Mouse (Mus musculus) forebrain, embryonic 15.5 days (tissue): ENCODE measurements around the gene Nacad. TPM values are rescaled to one million over a fixed set of nuclear protein-coding genes. Genes with fewer than 3 reads are reported as not detected.

Source experiments
- ATAC-seq: fragments of 200-750 bp; cut with Nextera tagmentation; replicated peaks from 2 replicates; pipeline ENCODE4 v1.8.0; 2017; ENCODE audit warnings: mild to moderate bottlenecking, moderate TSS enrichment, moderate library complexity
- H3K27ac ChIP-seq: fragments of 300-500 bp; sonication (generic); replicated peaks from 2 replicates; pipeline ENCODE4 v1.5.1; 2015; ENCODE audit warnings: mild to moderate bottlenecking, inconsistent platforms
- H3K27me3 ChIP-seq: fragments of 300-500 bp; sonication (generic); 2 replicates; pipeline ENCODE4 v1.6.1; 2015; ENCODE audit warnings: inconsistent platforms
- H3K36me3 ChIP-seq: fragments of 300-500 bp; sonication (generic); 2 replicates; pipeline ENCODE4 v1.6.1; 2015; ENCODE audit warnings: mild to moderate bottlenecking, inconsistent platforms
- H3K4me1 ChIP-seq: fragments of 300-500 bp; sonication (generic); 2 replicates; pipeline ENCODE4 v1.6.1; 2015; ENCODE audit warnings: inconsistent platforms
- H3K4me2 ChIP-seq: fragments of 300-500 bp; sonication (generic); replicated peaks from 2 replicates; pipeline ENCODE4 v1.6.1; 2015; ENCODE audit warnings: mild to moderate bottlenecking, inconsistent platforms
- H3K4me3 ChIP-seq: fragments of 300-500 bp; sonication (generic); 2 replicates; pipeline ENCODE4 v1.5.1; 2015; ENCODE audit warnings: mild to moderate bottlenecking, inconsistent platforms
- H3K9ac ChIP-seq: fragments of 300-500 bp; sonication (generic); replicated peaks from 2 replicates; pipeline ENCODE4 v1.6.1; 2015; ENCODE audit warnings: mild to moderate bottlenecking, inconsistent platforms
- H3K9me3 ChIP-seq: fragments of 300-500 bp; sonication (generic); 2 replicates; pipeline ENCODE4 v1.6.1; 2016; ENCODE audit warnings: inconsistent platforms
- WGBS: fragments of 180-500 bp; shearing (Covaris S2); methylation state at CpG from one replicate; pipeline ENCODE4 v1.1.7; 2015; ENCODE audit warnings: mixed read lengths; 5-methylcytosine and 5-hydroxymethylcytosine counted together
- polyA plus RNA-seq: library from polyadenylated mRNA; unstranded; fragments of >200 nt; fragmentation: Nextera tagmentation; extraction: Ambion mirVana; gene quantifications from 2 replicates; pipeline ENCODE4 v1.2.1, GENCODE M21; 2015

Gene Nacad
- polyA plus RNA-seq, 1 experiment from 2014 or later: 67.4 TPM

DNA sequence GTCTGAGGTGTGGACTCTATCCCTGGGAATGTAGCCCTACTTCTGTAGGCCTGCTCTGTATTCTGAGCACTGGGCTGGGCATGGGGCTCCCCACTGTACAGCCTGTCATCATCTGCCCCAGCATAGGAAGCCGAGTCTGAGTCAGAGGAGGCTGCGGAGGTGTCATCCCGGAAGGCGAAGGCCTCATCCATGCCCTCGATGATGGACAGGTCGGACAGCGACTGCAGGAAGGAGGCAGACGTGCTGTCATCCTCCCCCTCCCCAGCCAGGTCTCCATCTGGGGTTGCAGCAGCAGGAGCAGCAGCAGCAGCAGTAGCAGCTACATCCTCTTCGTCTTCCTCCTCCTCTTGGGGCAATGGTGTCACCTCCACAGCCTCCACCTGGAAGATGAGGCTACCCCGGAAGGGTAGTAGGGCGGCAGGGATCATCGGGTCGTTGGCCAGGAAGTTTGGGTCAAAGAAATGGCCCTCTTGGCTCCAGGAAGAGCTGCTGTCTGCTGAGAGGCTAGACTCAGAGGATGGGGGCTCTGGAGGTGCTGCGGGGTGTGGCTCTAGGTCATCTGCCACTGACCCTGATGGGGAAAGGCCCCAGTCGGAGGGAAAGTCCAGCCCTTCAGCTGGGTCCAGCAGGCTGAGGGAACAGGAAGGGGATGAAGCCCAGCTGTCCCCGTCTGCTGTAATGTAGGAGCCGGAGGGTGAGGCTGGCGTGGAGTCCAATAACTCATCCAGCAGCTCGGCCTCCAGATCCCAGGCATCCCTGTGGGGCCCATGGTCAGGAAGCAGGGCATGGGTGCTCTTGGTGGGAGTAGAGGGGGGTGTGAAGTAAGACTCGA lies 4.0 kb downstream of the Nacad start:
- peaks cover 63% of the 10 kb centered on the region for H3K4me1 ChIP-seq
- ATAC-seq: no peak

DNA sequence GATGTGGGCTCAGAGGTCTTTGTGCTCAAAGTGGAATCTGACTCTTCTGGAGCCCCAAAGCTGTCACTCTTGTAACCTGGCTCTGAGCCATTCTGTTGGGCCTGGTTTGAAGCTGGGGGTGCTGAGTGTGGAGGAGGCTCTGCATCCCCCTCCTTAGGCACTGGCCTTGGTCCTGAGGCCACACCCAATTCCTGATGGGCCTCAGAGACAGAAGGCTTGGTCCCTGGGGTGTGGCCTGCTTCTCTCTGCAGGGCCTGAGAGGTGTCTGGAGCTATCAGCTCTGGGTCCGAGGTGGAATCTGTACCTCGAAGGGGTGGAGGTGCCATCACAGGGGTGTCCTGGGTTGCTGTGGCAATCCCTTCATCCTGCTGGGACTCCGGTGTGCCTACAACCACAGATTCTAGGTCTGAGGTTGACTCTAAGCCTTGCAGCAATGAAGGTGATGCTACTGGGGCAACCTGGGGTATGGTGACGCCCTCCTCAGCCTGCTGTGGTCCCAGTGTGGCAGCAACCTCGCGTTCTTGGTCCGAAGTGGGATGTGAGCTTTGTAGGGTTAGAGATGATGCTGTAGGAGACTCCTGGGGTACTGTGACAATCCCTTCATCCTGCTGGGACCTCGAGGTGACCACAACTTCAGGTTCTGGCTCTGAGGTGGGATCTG lies 5.4 kb downstream of the Nacad start:
- 91% methylated on average over 8 of the region's 8 CpGs for WGBS
- H3K27ac ChIP-seq: 0 out of 2 replicates have a peak overlapping the region, but pooled peaks have one; percentile 16
- no peaks in the 10 kb centered on the region for H3K27me3 ChIP-seq
- H3K4me3 ChIP-seq: no peak overlapping the region
- H3K9ac ChIP-seq: no peak overlapping the region
- peaks cover 47% of the 10 kb centered on the region for H3K36me3 ChIP-seq
- H3K4me2 ChIP-seq: no peak overlapping the region
- no peak for ATAC-seq
- no peaks in the 10 kb centered on the region for H3K9me3 ChIP-seq
- peaks cover 53% of the 10 kb centered on the region for H3K4me1 ChIP-seq

More for the DNA sequence above, 4.0 kb downstream of the Nacad start:
- Histone ChIP-seq H3K27me3 (no peaks in the 10 kb centered on the region), H3K36me3 (peaks cover 37% of the 10 kb centered on the region), H3K4me2 (no peak overlapping the region), H3K27ac (no peak overlapping the region), H3K9me3 (no peaks in the 10 kb centered on the region), H3K9ac (no peak overlapping the region), H3K4me3 (no peak overlapping the region)
- 87% methylated on average over 20 of the region's 20 CpGs for WGBS

DNA sequence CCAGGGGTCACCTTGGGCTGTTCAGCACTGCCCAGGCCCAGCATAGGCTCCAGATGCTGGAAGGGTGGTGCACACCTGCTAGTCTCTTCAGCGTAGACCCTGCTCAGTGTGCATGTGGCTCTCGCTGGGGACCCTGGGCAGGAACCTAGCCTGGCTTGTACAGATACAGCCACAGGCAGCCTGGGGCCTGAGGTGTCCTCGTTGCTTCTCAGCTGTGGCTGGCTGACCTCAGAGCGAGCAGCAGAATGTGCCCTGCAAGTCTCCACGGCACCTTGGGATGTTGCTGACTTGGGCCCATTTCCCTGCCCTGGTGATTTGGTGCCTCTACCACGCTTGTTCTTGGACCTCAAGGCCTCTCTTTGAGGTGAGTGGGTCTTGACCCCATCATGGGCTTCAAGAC lies 6.0 kb downstream of the Nacad start:
- Histone ChIP-seq H3K9ac (peak overlapping the region; percentile 40; the same call in 1 of the 2 replicates), H3K4me2 (peak overlapping the region; percentile 47), H3K4me3 (peak overlapping the region; percentile 26; the same call in 1 of the 2 replicates), H3K9me3 (no peaks in the 10 kb centered on the region), H3K36me3 (peaks cover 48% of the 10 kb centered on the region), H3K27me3 (no peaks in the 10 kb centered on the region), H3K27ac (peak overlapping the region; percentile 68), H3K4me1 (peaks cover 50% of the 10 kb centered on the region)
- 82% methylated on average over 6 of the region's 6 CpGs for WGBS
- ATAC-seq: no peak

DNA sequence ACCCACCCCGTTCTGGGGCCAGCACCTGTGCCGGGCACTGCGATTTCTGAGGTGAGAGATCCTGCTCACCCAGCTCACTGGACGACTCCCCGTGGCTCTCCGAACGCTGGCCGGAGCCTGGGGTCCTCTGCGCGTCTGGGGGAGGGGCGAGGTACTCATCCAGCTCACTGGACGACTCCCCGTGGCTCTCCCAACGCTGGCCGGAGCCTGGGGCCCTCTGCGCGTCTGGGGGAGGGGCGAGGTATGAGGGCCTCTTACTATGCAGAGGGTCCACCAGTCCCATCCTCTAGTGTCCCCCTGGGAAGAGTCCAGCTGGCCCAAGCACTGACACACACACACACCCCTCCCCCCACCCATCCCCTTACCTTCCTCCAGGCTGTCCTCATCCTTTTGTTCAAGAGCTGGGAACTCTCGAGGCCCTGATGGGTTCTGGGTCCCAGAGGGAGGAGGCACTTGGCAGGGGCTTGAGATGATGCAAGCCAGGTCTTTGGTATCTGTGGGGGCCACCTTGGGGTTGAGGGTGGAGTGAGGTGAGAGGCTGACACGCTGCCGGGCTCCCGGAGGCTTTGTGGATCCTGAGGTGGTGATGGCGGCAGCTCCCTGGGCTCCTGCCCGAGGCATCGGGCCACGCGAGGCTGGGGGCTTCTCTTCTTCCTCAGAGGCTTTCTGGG lies 6.7 kb downstream of the Nacad start:
- Histone ChIP-seq H3K9ac (peak overlapping the region; percentile 40), H3K36me3 (peaks cover 54% of the 10 kb centered on the region), H3K4me3 (peak overlapping the region; percentile 26), H3K27ac (peak overlapping the region; percentile 68), H3K9me3 (no peaks in the 10 kb centered on the region), H3K4me1 (peaks cover 43% of the 10 kb centered on the region), H3K4me2 (peak overlapping the region; percentile 47), H3K27me3 (no peaks in the 10 kb centered on the region)
- peak; percentile 11 for ATAC-seq
- WGBS: 14% methylated on average over 27 of the region's 27 CpGs

DNA sequence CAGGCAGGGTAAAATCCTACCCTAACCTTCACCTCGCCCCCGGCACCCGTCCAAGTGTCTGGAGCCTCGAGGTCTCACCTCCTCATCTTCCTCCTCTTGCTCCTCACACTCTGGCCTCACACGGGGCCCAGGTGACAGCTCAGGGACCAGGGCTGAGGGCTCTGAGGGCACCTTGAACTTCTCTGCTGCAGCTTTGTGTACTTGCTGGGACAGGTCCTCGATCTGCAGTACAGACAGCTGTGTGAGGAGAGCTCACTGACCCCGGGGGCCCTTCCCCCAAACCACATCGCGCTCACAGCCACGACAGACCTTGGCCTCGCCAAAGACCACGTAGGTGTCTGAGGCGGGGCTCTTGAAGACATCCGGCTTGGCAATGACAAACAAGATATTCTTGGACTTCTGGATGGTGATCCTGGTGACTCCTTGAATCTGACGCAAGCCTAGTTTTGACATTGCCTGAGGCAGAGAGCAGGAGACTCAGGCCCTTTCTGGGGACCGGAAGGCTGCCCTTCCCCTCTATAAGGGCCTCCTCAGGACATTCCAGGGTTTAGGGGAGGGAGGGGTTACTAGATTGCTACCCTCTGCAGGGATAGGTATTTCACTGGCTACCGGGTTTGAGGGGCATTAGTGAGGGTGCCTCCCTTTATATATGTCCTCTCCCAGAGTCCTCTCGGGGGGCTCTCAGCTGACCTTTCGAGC lies 7.5 kb downstream of the Nacad start:
- H3K4me1 ChIP-seq: peaks cover 35% of the 10 kb centered on the region

DNA sequence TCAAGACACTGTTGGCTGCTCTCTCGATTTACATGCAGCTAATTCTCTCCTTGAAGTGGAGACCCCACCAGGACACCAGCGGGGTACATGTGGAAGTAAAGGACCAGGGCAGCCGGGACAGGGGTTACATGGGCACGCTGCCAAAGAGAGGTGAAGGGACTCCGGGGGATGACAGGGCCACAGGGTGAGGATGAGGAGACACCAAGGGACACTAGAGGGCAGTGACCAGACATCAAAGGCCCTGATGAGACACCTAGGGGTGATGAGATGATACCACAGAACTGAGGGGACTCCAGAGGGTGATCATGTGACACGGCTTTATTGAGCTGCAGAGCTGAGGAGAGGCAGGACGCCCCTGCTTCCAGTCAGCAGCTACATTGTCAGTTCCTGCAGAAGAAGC lies 8.3 kb downstream of the Nacad start:
- Histone ChIP-seq H3K27ac (no peak overlapping the region; the same call in 1 of the 2 replicates), H3K4me3 (no peak overlapping the region), H3K9me3 (no peaks in the 10 kb centered on the region), H3K9ac (no peak overlapping the region), H3K4me2 (no peak overlapping the region), H3K36me3 (peaks cover 65% of the 10 kb centered on the region), H3K4me1 (peaks cover 27% of the 10 kb centered on the region), H3K27me3 (no peaks in the 10 kb centered on the region)
- 71% methylated on average over 7 of the region's 7 CpGs for WGBS
- no peak for ATAC-seq

More for the DNA sequence above, 7.5 kb downstream of the Nacad start:
- Histone ChIP-seq H3K27ac (peak overlapping the region; percentile 68), H3K9ac (peak overlapping the region; percentile 40), H3K9me3 (no peaks in the 10 kb centered on the region), H3K27me3 (no peaks in the 10 kb centered on the region), H3K4me3 (peak overlapping the region; percentile 26), H3K4me2 (peak overlapping the region; percentile 47), H3K36me3 (peaks cover 60% of the 10 kb centered on the region)
- 62% methylated on average over 19 of the region's 19 CpGs for WGBS
- ATAC-seq: 0 out of 2 replicates have a peak, but pooled peaks have one; percentile 6

DNA sequence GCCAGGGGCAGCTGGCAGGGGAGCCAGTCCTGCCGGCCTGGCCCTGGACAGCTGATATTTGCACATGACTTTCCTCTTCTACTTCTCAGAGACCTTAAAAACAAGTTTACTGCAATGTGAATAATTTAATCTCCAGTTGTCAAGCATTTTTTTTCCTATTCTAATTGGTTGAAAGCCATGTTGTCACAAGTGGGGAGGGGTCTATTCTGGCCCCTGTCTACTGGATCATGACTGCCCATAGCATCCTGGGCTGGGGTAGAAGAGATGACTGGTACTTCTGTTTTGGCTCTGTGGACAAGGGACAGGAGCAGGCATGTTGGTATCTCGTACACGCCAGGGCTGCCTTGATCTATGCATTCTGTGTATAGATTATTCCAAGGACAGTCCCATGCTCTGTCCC lies 9.2 kb downstream of the Nacad start:
- Histone ChIP-seq H3K9ac (no peak overlapping the region), H3K27ac (no peak overlapping the region), H3K27me3 (no peaks in the 10 kb centered on the region), H3K36me3 (peaks cover 65% of the 10 kb centered on the region), H3K4me2 (no peak overlapping the region), H3K4me3 (no peak overlapping the region), H3K4me1 (peaks cover 26% of the 10 kb centered on the region), H3K9me3 (no peaks in the 10 kb centered on the region)
- 80% methylated on average over 3 of the region's 3 CpGs for WGBS
- ATAC-seq: no peak

DNA sequence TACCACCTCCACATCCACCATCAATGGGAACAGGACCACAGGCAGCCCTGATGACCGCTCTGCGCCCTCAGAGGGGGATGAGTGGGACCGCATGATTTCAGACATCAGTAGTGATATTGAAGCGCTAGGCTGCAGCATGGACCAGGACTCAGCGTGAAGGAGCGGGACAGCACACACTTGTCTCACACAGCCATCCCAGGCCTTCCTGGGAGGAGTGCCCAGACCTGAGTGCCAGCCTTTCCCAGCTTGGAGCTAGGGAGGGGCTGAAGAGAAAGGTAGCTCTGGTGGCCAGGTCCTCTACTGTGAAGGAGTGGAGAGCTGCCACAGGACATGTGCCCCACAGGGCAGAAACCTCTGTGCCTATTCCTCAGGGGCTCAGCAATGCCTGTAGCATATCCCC lies 9.6 kb downstream of the Nacad start:
- peaks cover 65% of the 10 kb centered on the region for H3K36me3 ChIP-seq
- no peaks in the 10 kb centered on the region for H3K9me3 ChIP-seq
- peaks cover 26% of the 10 kb centered on the region for H3K4me1 ChIP-seq
- H3K4me3 ChIP-seq: no peak overlapping the region
- H3K27ac ChIP-seq: no peak overlapping the region
- ATAC-seq: no peak
- H3K4me2 ChIP-seq: no peak overlapping the region
- no peak overlapping the region for H3K9ac ChIP-seq
- no peaks in the 10 kb centered on the region for H3K27me3 ChIP-seq
- WGBS: 97% methylated on average over 6 of the region's 6 CpGs

DNA sequence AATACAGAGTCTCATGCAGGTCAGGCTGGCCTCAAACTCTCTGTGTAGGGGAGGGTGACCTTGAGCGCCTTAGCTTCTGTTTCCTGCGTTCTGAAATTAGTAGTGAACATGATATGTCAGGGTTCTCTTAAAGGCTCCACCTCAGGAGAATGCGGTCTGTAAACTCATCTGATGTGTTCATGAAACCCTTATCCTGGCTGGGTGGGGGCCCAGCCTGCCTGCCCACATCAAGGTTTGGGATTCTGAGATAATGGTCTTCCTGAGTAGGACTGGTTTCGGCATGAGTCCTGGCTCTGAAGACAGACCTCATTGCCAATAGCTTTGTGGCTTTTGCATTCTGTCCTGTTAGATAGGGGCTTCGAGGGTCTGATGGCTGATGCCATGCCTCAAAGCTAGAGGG lies 10.5 kb downstream of the Nacad start:
- Histone ChIP-seq H3K4me2 (no peak overlapping the region), H3K27ac (no peak overlapping the region), H3K4me3 (no peak overlapping the region), H3K36me3 (peaks cover 64% of the 10 kb centered on the region), H3K27me3 (no peaks in the 10 kb centered on the region), H3K9ac (no peak overlapping the region), H3K9me3 (no peaks in the 10 kb centered on the region), H3K4me1 (peaks cover 24% of the 10 kb centered on the region)
- no peak for ATAC-seq
- WGBS: 89% methylated on average over 5 of the region's 5 CpGs

DNA sequence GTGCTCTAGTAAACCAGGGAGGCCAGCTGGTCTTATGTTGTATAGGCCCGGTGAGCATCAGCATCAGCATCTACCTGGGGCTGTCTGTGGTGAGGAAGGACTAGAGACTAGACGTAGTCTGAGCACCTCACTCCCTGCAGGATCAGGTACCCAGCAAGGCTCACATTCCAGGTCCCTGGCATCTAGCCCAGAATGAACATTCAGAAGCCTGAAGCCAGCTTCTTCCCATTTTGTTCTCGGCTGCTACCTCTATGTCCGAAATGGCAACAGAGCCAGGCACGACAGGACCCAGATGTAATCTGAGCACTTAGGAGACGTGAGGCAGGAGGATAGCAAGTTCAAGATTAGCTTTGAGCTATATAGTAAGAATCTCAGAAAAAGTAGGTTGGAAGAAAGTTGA lies 11.0 kb downstream of the Nacad start:
- no peaks in the 10 kb centered on the region for H3K9me3 ChIP-seq
- H3K4me3 ChIP-seq: no peak overlapping the region
- no peak overlapping the region for H3K27ac ChIP-seq
- H3K9ac ChIP-seq: no peak overlapping the region
- 86% methylated on average over 6 of the region's 6 CpGs for WGBS
- H3K4me2 ChIP-seq: no peak overlapping the region
- H3K36me3 ChIP-seq: peaks cover 68% of the 10 kb centered on the region
- no peak for ATAC-seq
- no peaks in the 10 kb centered on the region for H3K27me3 ChIP-seq
- peaks cover 19% of the 10 kb centered on the region for H3K4me1 ChIP-seq

DNA sequence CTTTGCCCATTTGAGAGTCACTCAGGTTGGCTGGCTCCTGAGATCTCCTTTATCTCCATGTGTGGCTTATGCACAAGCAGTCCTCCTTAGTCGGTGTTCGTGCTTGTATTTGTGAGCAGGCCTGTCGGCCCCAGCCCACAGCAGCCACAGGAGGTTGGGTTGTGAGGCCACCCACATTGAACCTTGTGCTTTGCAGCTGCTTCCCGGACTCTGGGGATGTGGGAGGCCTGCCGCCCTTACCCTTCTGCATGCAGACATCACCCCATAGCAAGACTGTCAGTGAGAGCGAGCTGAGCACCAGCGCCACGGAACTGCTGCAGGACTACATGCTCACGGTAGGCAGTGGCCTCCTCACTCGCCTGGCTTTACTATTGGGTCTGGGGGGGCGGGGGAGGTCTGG lies 12.4 kb downstream of the Nacad start:
- 78% methylated on average over 11 of the region's 11 CpGs for WGBS
- no peaks in the 10 kb centered on the region for H3K27me3 ChIP-seq
- H3K4me3 ChIP-seq: no peak overlapping the region
- no peaks in the 10 kb centered on the region for H3K9me3 ChIP-seq
- peaks cover 6% of the 10 kb centered on the region; the same call in 1 of the 2 replicates for H3K4me1 ChIP-seq
- no peak overlapping the region for H3K4me2 ChIP-seq
- no peak overlapping the region for H3K27ac ChIP-seq
- no peak for ATAC-seq
- H3K36me3 ChIP-seq: peaks cover 76% of the 10 kb centered on the region
- no peak overlapping the region for H3K9ac ChIP-seq
